Mouse (Mus musculus) gastrocnemius, postnatal 25 days (tissue): ENCODE results near the gene Cracr2a. TPM values are rescaled to one million over a fixed set of nuclear protein-coding genes. Genes with fewer than 3 reads are reported as not detected.

ENCODE experiments used
- DNase-seq: peaks from one replicate; pipeline ENCODE4 v3.0.0; 2022
- total RNA-seq, 2 experiments: library from RNA; stranded (reverse); gene quantifications; 1 replicate in 1 of 2; 2 replicates in 1 of 2; pipeline ENCODE4 v1.2.3; 2021

Gene Cracr2a
- total RNA-seq, 2 experiments from 2014 or later: 0.43 to 0.49 TPM

GRCm38 (mm10) chr6:127693681-127694080 lies 132.5 kb downstream of the Cracr2a start:
- no peak for DNase-seq

DNA sequence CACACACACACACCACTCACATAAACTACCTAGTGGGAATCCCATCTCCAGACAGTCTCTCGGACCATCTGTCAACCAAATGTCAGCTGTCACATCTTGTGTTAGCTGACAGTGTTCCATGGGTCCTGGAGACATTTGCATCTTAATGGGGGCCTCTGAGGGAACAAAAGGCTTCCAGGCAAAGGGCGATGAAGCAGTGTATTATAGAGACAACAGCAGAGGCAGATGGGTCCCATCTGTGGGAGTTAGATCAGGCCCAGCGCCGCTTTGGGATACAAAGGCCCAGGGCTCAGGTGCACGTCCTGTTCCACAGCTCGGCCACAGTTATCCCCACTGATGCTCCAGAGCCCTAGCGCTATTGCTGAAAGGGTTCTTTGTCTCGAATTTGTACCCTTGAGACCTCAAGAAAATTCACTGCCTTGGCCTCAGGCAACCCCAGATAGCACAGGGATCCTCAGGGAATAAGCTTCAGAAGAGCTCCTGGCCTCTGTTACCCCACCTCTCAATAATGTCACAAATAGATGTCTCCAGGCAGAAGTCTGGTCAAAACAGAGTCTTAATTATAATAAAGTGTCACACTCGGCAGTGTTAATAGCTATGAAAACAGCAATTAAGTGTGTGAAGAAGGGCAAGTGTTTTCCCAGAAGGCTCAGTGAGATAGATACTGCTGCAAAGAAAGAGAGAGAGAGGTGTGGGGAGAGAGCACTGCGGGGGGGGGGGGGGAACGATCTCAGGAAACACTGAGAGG lies 140.1 kb downstream of the Cracr2a start:
- no peak for DNase-seq

DNA sequence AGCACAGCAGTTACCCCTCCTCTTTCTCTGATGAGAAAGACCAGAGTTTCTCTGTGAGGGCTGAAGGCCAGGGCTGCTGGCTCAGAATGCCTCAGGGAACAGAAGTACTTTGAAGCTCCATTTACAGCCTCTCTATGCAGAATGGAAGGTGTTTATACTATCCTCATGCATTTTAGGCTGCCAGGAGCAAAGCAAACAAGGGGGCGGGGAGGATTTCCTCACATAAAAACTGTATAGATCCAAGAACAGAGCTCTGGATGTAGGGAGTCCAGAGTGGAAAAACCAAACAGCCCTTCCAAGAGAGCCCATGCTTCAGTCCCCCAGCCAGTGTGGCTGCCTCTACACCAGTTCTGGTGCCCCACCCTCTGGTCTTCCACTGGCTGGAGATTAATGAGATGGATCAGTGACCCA lies 147.1 kb downstream of the Cracr2a start:
- no peak for DNase-seq

- DNase-seq: no peak
These were observed 153.8 kb downstream of the Cracr2a start for GRCm38 (mm10) chr6:127714906-127715305.

- no peak for DNase-seq
These were observed 154.3 kb downstream of the Cracr2a start for GRCm38 (mm10) chr6:127715428-127715827.

DNA sequence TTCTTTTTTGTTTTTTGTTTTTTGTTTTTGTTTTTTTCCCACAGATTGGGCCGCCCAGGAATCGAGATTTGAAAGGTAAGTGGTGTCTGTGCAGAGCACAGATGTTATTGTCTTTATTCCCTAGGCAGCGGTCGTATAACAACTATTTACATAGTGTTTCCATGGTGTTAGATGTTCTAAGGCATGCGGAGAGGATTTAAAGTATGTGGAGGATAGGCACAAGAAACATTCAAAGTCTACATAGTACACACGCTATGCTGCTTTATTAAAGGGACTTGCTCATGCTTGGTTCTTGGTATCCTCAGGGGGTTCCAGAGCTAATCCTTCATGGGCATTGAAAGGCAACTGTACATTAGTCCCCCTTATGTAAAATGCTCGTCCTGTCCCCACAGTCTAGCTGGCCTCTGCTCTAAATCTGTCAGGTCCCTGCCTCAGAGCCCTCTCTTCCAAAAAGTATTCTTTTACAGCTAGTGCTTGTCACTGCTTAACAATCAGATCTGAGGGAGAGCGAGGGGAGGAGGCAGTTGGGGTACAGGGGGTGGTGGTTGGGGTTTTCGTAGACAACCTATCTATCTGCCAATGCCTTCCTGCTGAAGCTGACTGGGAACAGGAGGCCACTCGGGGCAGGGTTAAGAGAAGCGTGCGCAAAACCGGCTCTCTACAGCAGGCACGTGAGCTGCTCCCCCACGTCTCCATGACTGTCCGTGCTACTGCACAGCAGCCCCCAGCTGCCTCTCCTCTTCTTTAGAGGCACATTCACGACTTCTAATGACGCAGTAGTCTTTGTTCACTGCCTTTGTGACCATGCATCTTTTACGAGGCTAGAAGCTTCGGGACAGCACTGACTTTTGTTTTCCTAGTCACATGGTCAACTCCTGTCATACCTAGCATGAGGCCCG lies 156.3 kb downstream of the Cracr2a start:
- DNase-seq: no peak

DNA sequence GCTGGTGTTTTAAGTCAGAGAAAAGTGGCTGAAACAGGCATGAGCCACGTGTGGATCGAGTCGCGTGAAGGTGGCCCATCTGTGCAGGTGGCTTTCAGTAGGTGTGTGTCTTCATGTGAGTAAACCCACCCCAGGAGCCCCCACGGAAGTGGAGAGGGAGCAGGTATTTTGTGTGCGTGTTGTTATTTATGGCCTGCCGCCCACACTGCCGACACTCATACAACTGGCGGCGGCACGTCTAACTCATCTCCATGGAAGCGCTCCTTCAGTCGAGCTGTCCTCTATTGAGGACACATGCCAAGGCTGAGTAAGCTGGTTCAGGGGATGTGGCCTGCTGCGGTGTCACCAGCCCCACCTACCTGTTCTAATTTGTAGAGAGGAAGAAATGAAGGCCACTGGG lies 158.7 kb downstream of the Cracr2a start:
- DNase-seq: no peak

DNA sequence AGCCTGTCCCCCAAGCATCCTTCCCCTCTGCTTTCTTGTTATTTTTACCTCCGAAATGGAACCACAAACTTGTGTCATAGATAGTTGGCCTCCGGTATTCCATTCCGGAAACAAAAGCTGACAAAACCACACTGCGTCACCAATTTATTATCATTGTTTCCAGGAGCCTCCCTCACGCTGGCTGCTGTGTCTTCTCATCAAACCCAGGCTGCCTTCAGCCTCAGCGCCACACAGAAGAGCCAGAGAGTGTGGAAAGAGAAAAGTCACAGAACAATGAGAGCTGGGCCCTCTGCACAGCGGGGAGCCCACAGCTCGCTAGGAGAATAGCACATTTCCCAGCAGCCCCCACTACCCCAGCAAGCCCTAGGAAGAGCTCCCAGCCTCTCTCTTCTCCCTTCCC lies 162.0 kb downstream of the Cracr2a start:
- no peak for DNase-seq

Other genes with a start within 250 kb of the Cracr2a start
- 1 to 10 TPM; 3.4 to 4.9 TPM for gene Parp11, start 114.5 kb upstream of the Cracr2a start, total RNA-seq
- not detected for gene Prmt8, start 208.1 kb downstream of the Cracr2a start, total RNA-seq